Mouse (Mus musculus) E14TG2a.4 (cell line): ENCODE results near the gene Dars.

Source experiments
- H3K27me3 ChIP-seq: 2 replicates; pipeline ENCODE4 v1.6.1; 2014; ENCODE audit warnings: low read length, control low read depth; ENCODE audit not compliant: insufficient read depth
- H3K36me3 ChIP-seq: 2 replicates; pipeline ENCODE4 v1.6.1; 2014; ENCODE audit warnings: low read length, control low read depth; ENCODE audit not compliant: insufficient read depth
- H3K4me1 ChIP-seq: replicated peaks from 2 replicates; pipeline ENCODE4 v1.6.1; 2014; ENCODE audit warnings: low read depth, low read length, control low read depth
- H3K4me3 ChIP-seq: replicated peaks from 2 replicates; pipeline ENCODE4 v1.5.1; 2014; ENCODE audit warnings: mild to moderate bottlenecking, low read length
- H3K9me3 ChIP-seq: 2 replicates; pipeline ENCODE4 v1.6.1; 2014; ENCODE audit warnings: low read length, control low read depth
- CTCF ChIP-seq: conservative IDR thresholded peaks from 2 replicates; pipeline ENCODE4 v1.5.1; 2014; ENCODE audit warnings: low read length
- NANOG ChIP-seq: IDR thresholded peaks from 2 replicates; pipeline ENCODE4 v1.6.1; 2014; ENCODE audit warnings: borderline replicate concordance, low read length, mixed read lengths
- POU5F1 ChIP-seq: IDR thresholded peaks from 2 replicates; pipeline ENCODE4 v1.6.1; 2014; ENCODE audit warnings: low read length, borderline replicate concordance

The Dars gene

GRCm38 (mm10) chr1:128372143-128372860 lies 44.9 kb downstream of the Dars start:
- peaks cover 69% of the 10 kb centered on the region for H3K36me3 ChIP-seq
- TF ChIP-seq POU5F1 (no peak), CTCF (peak; percentile 15), NANOG (no peak)
- no peaks in the 10 kb centered on the region for H3K27me3 ChIP-seq
- H3K4me3 ChIP-seq, result no peak overlapping the region
- H3K4me1 ChIP-seq, result 0 out of 2 replicates have a peak, but pooled peaks cover 3% of the 10 kb centered on the region
- no peaks in the 10 kb centered on the region for H3K9me3 ChIP-seq

- no peaks in the 10 kb centered on the region for H3K27me3 ChIP-seq
- no peaks in the 10 kb centered on the region for H3K9me3 ChIP-seq
- TF ChIP-seq NANOG (no peak), POU5F1 (no peak), CTCF (peak; percentile 42; the same call in 1 of the 2 replicates)
- H3K36me3 ChIP-seq, result peaks cover 66% of the 10 kb centered on the region
- H3K4me3 ChIP-seq, result no peak overlapping the region
- H3K4me1 ChIP-seq, result 0 out of 2 replicates have a peak, but pooled peaks cover 3% of the 10 kb centered on the region
Observed at GRCm38 (mm10) chr1:128368732-128369441, 48.3 kb downstream of the Dars start.

- Histone ChIP-seq H3K36me3 (peaks cover 59% of the 10 kb centered on the region), H3K9me3 (no peaks in the 10 kb centered on the region), H3K4me1 (peaks cover 26% of the 10 kb centered on the region), H3K27me3 (no peaks in the 10 kb centered on the region), H3K4me3 (no peak overlapping the region)
- no peak for TF ChIP-seq NANOG
- no peak for TF ChIP-seq CTCF
- TF ChIP-seq POU5F1, result no peak
Observed at GRCm38 (mm10) chr1:128360601-128361000, 56.6 kb downstream of the Dars start.

GRCm38 (mm10) chr1:128359554-128360376 lies 57.4 kb downstream of the Dars start, which contains the start of gene Mcm6:
Gene Mcm6 (minus strand): TSS chr1:128359664.
- Histone ChIP-seq H3K4me1 (peaks cover 26% of the 10 kb centered on the region), H3K36me3 (peaks cover 63% of the 10 kb centered on the region), H3K4me3 (peak within 1 kb of the TSS; percentile 93), H3K27me3 (no peaks in the 10 kb centered on the region), H3K9me3 (no peaks in the 10 kb centered on the region)
- TF ChIP-seq CTCF, result no peak
- TF ChIP-seq NANOG, result no peak

- no peak for TF ChIP-seq POU5F1
- Histone ChIP-seq H3K4me1 (peaks cover 26% of the 10 kb centered on the region), H3K4me3 (peak overlapping the region; percentile 93), H3K36me3 (peaks cover 65% of the 10 kb centered on the region), H3K9me3 (no peaks in the 10 kb centered on the region), H3K27me3 (no peaks in the 10 kb centered on the region)
Observed at GRCm38 (mm10) chr1:128358916-128359553, 58.1 kb downstream of the Dars start.

GRCm38 (mm10) chr1:128358276-128358675 lies 58.9 kb downstream of the Dars start:
- Histone ChIP-seq H3K36me3 (peaks cover 68% of the 10 kb centered on the region), H3K4me1 (peaks cover 26% of the 10 kb centered on the region), H3K27me3 (no peaks in the 10 kb centered on the region), H3K9me3 (no peaks in the 10 kb centered on the region), H3K4me3 (peak overlapping the region; percentile 93)
- no peak for TF ChIP-seq POU5F1
- TF ChIP-seq CTCF, result no peak
- TF ChIP-seq NANOG, result no peak

- Histone ChIP-seq H3K9me3 (no peaks in the 10 kb centered on the region), H3K4me1 (peaks cover 26% of the 10 kb centered on the region), H3K27me3 (no peaks in the 10 kb centered on the region), H3K4me3 (peak overlapping the region; percentile 93), H3K36me3 (peaks cover 68% of the 10 kb centered on the region)
- TF ChIP-seq POU5F1 (no peak), CTCF (no peak), NANOG (no peak)
Observed at GRCm38 (mm10) chr1:128357452-128357851, 59.7 kb downstream of the Dars start.

GRCm38 (mm10) chr1:128353092-128353491 lies 64.1 kb downstream of the Dars start:
- H3K9me3 ChIP-seq, result no peaks in the 10 kb centered on the region
- peaks cover 18% of the 10 kb centered on the region for H3K4me1 ChIP-seq
- peaks cover 98% of the 10 kb centered on the region for H3K36me3 ChIP-seq
- TF ChIP-seq POU5F1 (no peak), CTCF (no peak), NANOG (no peak)
- no peaks in the 10 kb centered on the region for H3K27me3 ChIP-seq
- H3K4me3 ChIP-seq, result no peak overlapping the region
